Mouse (Mus musculus) embryonic facial prominence, embryonic 12.5 days (tissue): Measurements from ENCODE around the gene Cfb. TPM values are rescaled to one million over a fixed set of nuclear protein-coding genes. Genes with fewer than 3 reads are reported as not detected.

Source experiments
- ATAC-seq: fragments of 200-750 bp; cut with Nextera tagmentation; 2 replicates; pipeline ENCODE4 v1.8.0; 2017; ENCODE audit not compliant: insufficient number of reproducible peaks, insufficient read depth, low FRiP score, low TSS enrichment
- H3K27ac ChIP-seq: fragments of 300-500 bp; sonication (generic); 2 replicates; pipeline ENCODE4 v1.5.1; 2016; ENCODE audit warnings: mild to moderate bottlenecking
- H3K27me3 ChIP-seq: fragments of 300-500 bp; sonication (generic); 2 replicates; pipeline ENCODE4 v1.6.1; 2016; ENCODE audit warnings: mild to moderate bottlenecking, moderate library complexity
- H3K36me3 ChIP-seq: fragments of 300-500 bp; sonication (generic); 2 replicates; pipeline ENCODE4 v1.6.1; 2016; ENCODE audit warnings: mild to moderate bottlenecking
- H3K4me1 ChIP-seq: fragments of 300-500 bp; sonication (generic); 2 replicates; pipeline ENCODE4 v1.6.1; 2016
- H3K4me2 ChIP-seq: fragments of 300-500 bp; sonication (generic); replicated peaks from 2 replicates; pipeline ENCODE4 v1.6.1; 2016; ENCODE audit warnings: mild to moderate bottlenecking, moderate library complexity
- H3K4me3 ChIP-seq: fragments of 300-500 bp; sonication (generic); 2 replicates; pipeline ENCODE4 v1.5.1; 2016; ENCODE audit warnings: mild to moderate bottlenecking
- H3K9ac ChIP-seq: fragments of 300-500 bp; sonication (generic); 2 replicates; pipeline ENCODE4 v1.6.1; 2016; ENCODE audit warnings: mild to moderate bottlenecking, moderate library complexity
- H3K9me3 ChIP-seq: fragments of 300-500 bp; sonication (generic); 2 replicates; pipeline ENCODE4 v1.6.1; 2016; ENCODE audit warnings: mild to moderate bottlenecking, moderate library complexity
- whole genome bisulfite sequencing: fragments of 180-500 bp; shearing (Covaris S2); methylation state at CpG from one replicate; pipeline ENCODE4 v1.1.7; 2016; 5-methylcytosine and 5-hydroxymethylcytosine counted together
- polyA plus RNA-seq: library from polyadenylated mRNA; unstranded; fragments of >200 nt; fragmentation: Nextera tagmentation; extraction: Ambion mirVana; gene quantifications from 2 replicates; pipeline ENCODE4 v1.2.1, GENCODE M21; 2016

Cfb gene
- polyA plus RNA-seq, 1 experiment from 2014 or later, result 1.1 TPM

GRCm38 (mm10) chr17:34881683-34882310, 19.5 kb upstream of the Cfb start, which contains the start of gene Gm20547:
TSS of gene Gm20547 (minus strand) at chr17:34882042.
- no peaks in the 10 kb centered on the region for H3K9me3 ChIP-seq
- H3K27me3 ChIP-seq, result 0 out of 2 replicates have a peak, but pooled peaks cover 4% of the 10 kb centered on the region
- H3K27ac ChIP-seq, result no peak within 1 kb of the TSS
- no peak within 1 kb of the TSS for H3K9ac ChIP-seq
- no peak within 1 kb of the TSS for H3K4me2 ChIP-seq
- WGBS, result 6% methylated on average over 15 of the region's 15 CpGs
- no peak for ATAC-seq
- H3K4me1 ChIP-seq, result peaks cover 20% of the 10 kb centered on the region
- H3K36me3 ChIP-seq, result no peaks in the 10 kb centered on the region
- H3K4me3 ChIP-seq, result no peak within 1 kb of the TSS

- no peak for ATAC-seq
- no peak overlapping the region for H3K27ac ChIP-seq
- no peak overlapping the region for H3K4me2 ChIP-seq
- peaks cover 20% of the 10 kb centered on the region for H3K4me1 ChIP-seq
- H3K4me3 ChIP-seq, result no peak overlapping the region
- no peak overlapping the region for H3K9ac ChIP-seq
- no peaks in the 10 kb centered on the region for H3K36me3 ChIP-seq
- H3K9me3 ChIP-seq, result no peaks in the 10 kb centered on the region
- H3K27me3 ChIP-seq, result 0 out of 2 replicates have a peak, but pooled peaks cover 4% of the 10 kb centered on the region
Measured at GRCm38 (mm10) chr17:34881166-34881565, 18.8 kb upstream of the Cfb start.

GRCm38 (mm10) chr17:34879336-34879879, 17.1 kb upstream of the Cfb start, which contains the start of gene Zbtb12:
TSS of gene Zbtb12 (plus strand) at chr17:34879483.
- ATAC-seq, result no peak; the same call in 1 of the 2 replicates

GRCm38 (mm10) chr17:34874321-34874720, 12.0 kb upstream of the Cfb start:
- no peak for ATAC-seq
- WGBS, result 90% methylated on average over 6 of the region's 6 CpGs
- H3K27ac ChIP-seq, result no peak overlapping the region
- H3K4me2 ChIP-seq, result no peak overlapping the region
- H3K9me3 ChIP-seq, result no peaks in the 10 kb centered on the region
- no peaks in the 10 kb centered on the region; the same call in 1 of the 2 replicates for H3K27me3 ChIP-seq
- no peaks in the 10 kb centered on the region for H3K36me3 ChIP-seq
- no peak overlapping the region for H3K4me3 ChIP-seq
- no peak overlapping the region for H3K9ac ChIP-seq
- peaks cover 2% of the 10 kb centered on the region for H3K4me1 ChIP-seq

More at GRCm38 (mm10) chr17:34879336-34879879, 17.1 kb upstream of the Cfb start, which contains the start of gene Zbtb12:
- Histone ChIP-seq H3K4me2 (0 out of 2 replicates have a peak within 1 kb of the TSS, but pooled peaks have one; percentile 13), H3K4me1 (peaks cover 20% of the 10 kb centered on the region), H3K36me3 (no peaks in the 10 kb centered on the region), H3K27ac (0 out of 2 replicates have a peak within 1 kb of the TSS, but pooled peaks have one; percentile 50), H3K9ac (peak within 1 kb of the TSS; percentile 2; the same call in 1 of the 2 replicates), H3K4me3 (no peak within 1 kb of the TSS), H3K9me3 (no peaks in the 10 kb centered on the region), H3K27me3 (0 out of 2 replicates have a peak, but pooled peaks cover 4% of the 10 kb centered on the region)
- WGBS, result 37% methylated on average over 11 of the region's 11 CpGs

GRCm38 (mm10) chr17:34865981-34866380, 3.7 kb upstream of the Cfb start:
- Histone ChIP-seq H3K9ac (no peak overlapping the region), H3K4me3 (no peak overlapping the region), H3K9me3 (no peaks in the 10 kb centered on the region), H3K27me3 (no peaks in the 10 kb centered on the region; the same call in 1 of the 2 replicates), H3K27ac (no peak overlapping the region), H3K4me1 (no peaks in the 10 kb centered on the region), H3K4me2 (no peak overlapping the region), H3K36me3 (no peaks in the 10 kb centered on the region)
- ATAC-seq, result no peak
- 58% methylated on average over 7 of the region's 7 CpGs for WGBS

- 68% methylated on average over 13 of the region's 13 CpGs for WGBS
- Histone ChIP-seq H3K9ac (no peak overlapping the region), H3K27ac (0 out of 2 replicates have a peak overlapping the region, but pooled peaks have one; percentile 9)
Measured at GRCm38 (mm10) chr17:34861704-34862415, 458 bp downstream of the Cfb start.

GRCm38 (mm10) chr17:34860514-34860913, 1.8 kb downstream of the Cfb start:
- Histone ChIP-seq H3K9me3 (no peaks in the 10 kb centered on the region), H3K4me1 (no peaks in the 10 kb centered on the region), H3K4me3 (no peak overlapping the region), H3K36me3 (peaks cover 13% of the 10 kb centered on the region), H3K27ac (no peak overlapping the region), H3K9ac (no peak overlapping the region), H3K27me3 (no peaks in the 10 kb centered on the region), H3K4me2 (no peak overlapping the region)
- 86% methylated on average over 9 of the region's 9 CpGs for WGBS
- ATAC-seq, result no peak

More at GRCm38 (mm10) chr17:34861704-34862415, 458 bp downstream of the Cfb start:
- H3K36me3 ChIP-seq, result 0 out of 2 replicates have a peak, but pooled peaks cover 3% of the 10 kb centered on the region
- no peaks in the 10 kb centered on the region for H3K4me1 ChIP-seq
- H3K27me3 ChIP-seq, result no peaks in the 10 kb centered on the region
- H3K4me2 ChIP-seq, result no peak overlapping the region
- no peak overlapping the region for H3K4me3 ChIP-seq
- H3K9me3 ChIP-seq, result no peaks in the 10 kb centered on the region
- ATAC-seq, result no peak

- Histone ChIP-seq H3K9ac (no peak overlapping the region), H3K4me3 (no peak overlapping the region), H3K4me1 (no peaks in the 10 kb centered on the region), H3K4me2 (no peak overlapping the region), H3K27me3 (no peaks in the 10 kb centered on the region), H3K36me3 (peaks cover 29% of the 10 kb centered on the region), H3K9me3 (no peaks in the 10 kb centered on the region), H3K27ac (0 out of 2 replicates have a peak overlapping the region, but pooled peaks have one; percentile 36)
- no peak for ATAC-seq
- 83% methylated on average over 4 of the region's 4 CpGs for WGBS
Measured at GRCm38 (mm10) chr17:34858670-34859069, 3.6 kb downstream of the Cfb start.

GRCm38 (mm10) chr17:34855825-34856224, 6.5 kb downstream of the Cfb start:
- no peak overlapping the region for H3K4me2 ChIP-seq
- H3K9ac ChIP-seq, result no peak overlapping the region
- ATAC-seq, result no peak
- peaks cover 10% of the 10 kb centered on the region for H3K4me1 ChIP-seq
- peaks cover 43% of the 10 kb centered on the region for H3K36me3 ChIP-seq
- no peaks in the 10 kb centered on the region for H3K27me3 ChIP-seq
- H3K9me3 ChIP-seq, result no peaks in the 10 kb centered on the region
- no peak overlapping the region for H3K27ac ChIP-seq
- H3K4me3 ChIP-seq, result no peak overlapping the region
- 38% methylated on average over 3 of the region's 3 CpGs for WGBS

GRCm38 (mm10) chr17:34854761-34855160, 7.6 kb downstream of the Cfb start:
- Histone ChIP-seq H3K4me1 (peaks cover 11% of the 10 kb centered on the region), H3K36me3 (peaks cover 43% of the 10 kb centered on the region), H3K4me3 (no peak overlapping the region), H3K4me2 (no peak overlapping the region), H3K27ac (no peak overlapping the region), H3K27me3 (no peaks in the 10 kb centered on the region), H3K9me3 (no peaks in the 10 kb centered on the region), H3K9ac (no peak overlapping the region)
- WGBS, result 75% methylated on average over 3 of the region's 3 CpGs
- no peak for ATAC-seq

- no peak overlapping the region for H3K4me3 ChIP-seq
- ATAC-seq, result no peak
- H3K36me3 ChIP-seq, result peaks cover 43% of the 10 kb centered on the region
- WGBS, result 56% methylated on average over 8 of the region's 8 CpGs
- no peak overlapping the region for H3K9ac ChIP-seq
- H3K27me3 ChIP-seq, result no peaks in the 10 kb centered on the region
- no peak overlapping the region for H3K4me2 ChIP-seq
- H3K4me1 ChIP-seq, result peaks cover 17% of the 10 kb centered on the region
- no peaks in the 10 kb centered on the region for H3K9me3 ChIP-seq
- H3K27ac ChIP-seq, result no peak overlapping the region
Measured at GRCm38 (mm10) chr17:34853511-34853910, 8.8 kb downstream of the Cfb start.
